Mouse (Mus musculus): ENCODE data around the gene Mavs.
"Not testable (repeated sequence)": the region's sequence is repeated elsewhere in the genome, so short reads cannot be mapped to it uniquely, and the experiment has no call there.

The Mavs gene

GRCm38 (mm10) chr2:131211026-131211615 is 22.7 kb upstream of the Mavs start:
- DNase-seq (ENCODE audit: low spot score in 2 of 2), result peak in 1 of 2 experiments; percentile 26

- DNase-seq (ENCODE audit: low spot score in 2 of 2), result no peak
Measured at GRCm38 (mm10) chr2:131213773-131214172, 20.1 kb upstream of the Mavs start.

GRCm38 (mm10) chr2:131215941-131216858 is 17.7 kb upstream of the Mavs start:
- DNase-seq (ENCODE audit: low spot score in 2 of 2), result no peak

- no peak for DNase-seq (ENCODE audit: low spot score in 2 of 2)
Measured at GRCm38 (mm10) chr2:131220030-131220429, 13.8 kb upstream of the Mavs start.

- no peak for DNase-seq (ENCODE audit: low spot score in 2 of 2)
Measured at GRCm38 (mm10) chr2:131221853-131222515, 11.9 kb upstream of the Mavs start.

- DNase-seq (ENCODE audit: low spot score in 2 of 2), result no peak
Measured at GRCm38 (mm10) chr2:131222562-131222961, 11.3 kb upstream of the Mavs start.

GRCm38 (mm10) chr2:131223569-131223968 is 10.3 kb upstream of the Mavs start:
- no peak for DNase-seq (ENCODE audit: low spot score in 2 of 2)

GRCm38 (mm10) chr2:131225178-131225577 is 8.7 kb upstream of the Mavs start:
- DNase-seq (ENCODE audit: low spot score in 2 of 2), result no peak

GRCm38 (mm10) chr2:131226669-131227068 is 7.2 kb upstream of the Mavs start:
- DNase-seq (ENCODE audit: low spot score in 2 of 2), result not testable (repeated sequence)

- no peak for DNase-seq (ENCODE audit: low spot score in 2 of 2)
Measured at GRCm38 (mm10) chr2:131227243-131227642, 6.6 kb upstream of the Mavs start.

- no peak for DNase-seq (ENCODE audit: low spot score in 2 of 2)
Measured at GRCm38 (mm10) chr2:131232558-131232957, 1.3 kb upstream of the Mavs start.

GRCm38 (mm10) chr2:131234127-131234650 is 326 bp downstream of the Mavs start:
- DNase-seq (ENCODE audit: low spot score in 2 of 2), result no peak

GRCm38 (mm10) chr2:131234970-131235635 is 1.2 kb downstream of the Mavs start:
- no peak for DNase-seq (ENCODE audit: low spot score in 2 of 2)

- DNase-seq (ENCODE audit: low spot score in 2 of 2), result no peak
Measured at GRCm38 (mm10) chr2:131242180-131242579, 8.3 kb downstream of the Mavs start.

- DNase-seq (ENCODE audit: low spot score in 2 of 2), result no peak
Measured at GRCm38 (mm10) chr2:131242929-131243328, 9.1 kb downstream of the Mavs start.

GRCm38 (mm10) chr2:131253681-131254328 is 19.9 kb downstream of the Mavs start:
- peak in 1 of 2 experiments; percentile 11 for DNase-seq (ENCODE audit: low spot score in 2 of 2)

GRCm38 (mm10) chr2:131254329-131254713 is 20.5 kb downstream of the Mavs start:
- no peak for DNase-seq (ENCODE audit: low spot score in 2 of 2)

- no peak for DNase-seq (ENCODE audit: low spot score in 2 of 2)
Measured at GRCm38 (mm10) chr2:131255738-131256137, 21.9 kb downstream of the Mavs start.

GRCm38 (mm10) chr2:131258693-131259092 is 24.8 kb downstream of the Mavs start:
- no peak for DNase-seq (ENCODE audit: low spot score in 2 of 2)

- peak in 1 of 2 experiments; percentile 4 for DNase-seq (ENCODE audit: low spot score in 2 of 2)
Measured at GRCm38 (mm10) chr2:131260544-131261307, 26.9 kb downstream of the Mavs start.
